Mouse (Mus musculus) E14TG2a.4 (cell line): ENCODE measurements around the gene Itpr1.

Source experiments
- CTCF ChIP-seq: conservative IDR thresholded peaks from 2 replicates; pipeline ENCODE4 v1.5.1; 2014; ENCODE audit warnings: low read length
- NANOG ChIP-seq: IDR thresholded peaks from 2 replicates; pipeline ENCODE4 v1.6.1; 2014; ENCODE audit warnings: borderline replicate concordance, low read length, mixed read lengths

GRCm38 (mm10) chr6:108436608-108437007, 223.7 kb downstream of the Itpr1 start:
- TF ChIP-seq CTCF = no peak
- TF ChIP-seq NANOG = no peak
